Mouse (Mus musculus): ENCODE measurements around the gene Qtrt1.

GRCm38 (mm10) chr9:21369080-21369479 is 42.6 kb upstream of the Qtrt1 start:
- no peak for TF ChIP-seq GATA1 (IDR thresholded peaks at IDR 0.05; ENCODE audit: low read length)
- TF ChIP-seq TAL1 (IDR thresholded peaks at IDR 0.05; ENCODE audit: low read length), result no peak

All from erythroblast, embryonic 14.5 days (primary cell).